Mouse (Mus musculus): ENCODE measurements at regions not wholly inside any gene's neighbourhood (a gene's known extent, or its start where the extent isn't known, plus 50 kb on each side); places are given as distances from the start of the nearest gene placed in this dataset.
"Not testable (repeated sequence)": the region's sequence is repeated elsewhere in the genome, so short reads cannot be mapped to it uniquely, and the experiment has no call there.

- DNase-seq (ENCODE audit: low read depth, low spot score) = no peak
Observed at GRCm38 (mm10) chr8:81286280-81287034, 55.9 kb upstream of the Inpp4b start.

- peak; percentile 72 for DNase-seq (ENCODE audit: low read depth, low spot score)
Observed at GRCm38 (mm10) chr8:81260089-81260488, 82.3 kb upstream of the Inpp4b start.

GRCm38 (mm10) chr8:81223872-81224271 lies 118.5 kb upstream of the Inpp4b start:
- no peak for DNase-seq (ENCODE audit: low read depth, low spot score)

DNA sequence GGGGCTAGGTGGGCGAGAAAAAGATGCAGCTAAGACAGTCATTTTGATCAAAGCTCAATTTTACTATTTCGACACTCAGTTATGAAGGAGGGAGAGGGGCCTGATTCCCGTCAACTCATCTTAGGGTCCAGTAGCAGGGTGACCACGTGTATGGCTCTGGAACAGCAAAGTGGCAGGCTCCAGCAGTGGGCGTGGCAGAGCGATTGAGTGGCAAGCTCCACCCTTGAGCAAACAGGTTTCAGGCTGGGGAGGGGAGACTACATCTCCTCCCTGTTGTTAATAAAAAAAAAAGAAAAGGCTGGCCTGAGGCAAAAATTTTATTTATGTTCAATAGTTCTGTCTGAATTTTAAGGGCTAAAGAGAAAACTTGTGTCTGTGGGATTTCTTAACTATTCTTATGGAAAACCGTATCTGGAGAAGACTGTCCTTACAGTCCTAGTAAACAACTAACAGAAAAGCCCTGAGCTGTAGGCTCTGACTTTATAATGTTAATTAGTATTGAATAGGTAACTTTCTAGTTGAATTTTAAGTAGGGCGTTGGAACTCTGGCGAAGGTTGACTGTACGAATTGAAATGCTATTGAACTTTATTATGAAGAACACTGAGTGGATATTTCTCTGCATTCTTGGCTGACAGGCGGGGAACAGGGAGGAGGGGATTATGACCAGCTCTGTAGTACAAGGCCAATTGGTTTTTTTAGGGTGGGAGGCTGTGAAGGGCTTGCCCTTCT lies 155.1 kb upstream of the Inpp4b start:
- DNase-seq (ENCODE audit: low read depth, low spot score) = not testable (repeated sequence)

DNA sequence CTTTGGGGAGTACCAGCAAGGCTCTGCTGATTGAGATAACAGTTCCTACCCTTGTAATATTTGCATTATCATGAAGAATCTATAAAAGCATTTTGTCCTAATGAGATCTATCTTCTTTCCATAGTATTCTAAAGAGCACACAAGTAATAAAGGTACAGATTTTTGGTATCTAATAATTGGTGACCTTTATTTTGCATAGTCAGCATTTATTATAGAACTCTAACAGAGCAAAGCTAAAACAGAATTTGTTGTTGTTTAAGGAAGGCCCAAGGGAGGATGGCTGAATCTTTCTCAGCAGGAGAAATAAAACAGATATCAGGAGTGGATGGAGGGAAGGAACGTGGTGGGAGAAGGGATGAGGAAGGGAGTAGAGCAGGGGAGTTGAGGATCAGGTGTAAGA lies 160.8 kb upstream of the Usp38 start:
- no peak for DNase-seq (ENCODE audit: low read depth, low spot score)

- no peak for DNase-seq (ENCODE audit: low read depth, low spot score)
Observed at GRCm38 (mm10) chr8:81147239-81147638, 132.5 kb upstream of the Usp38 start.

DNA sequence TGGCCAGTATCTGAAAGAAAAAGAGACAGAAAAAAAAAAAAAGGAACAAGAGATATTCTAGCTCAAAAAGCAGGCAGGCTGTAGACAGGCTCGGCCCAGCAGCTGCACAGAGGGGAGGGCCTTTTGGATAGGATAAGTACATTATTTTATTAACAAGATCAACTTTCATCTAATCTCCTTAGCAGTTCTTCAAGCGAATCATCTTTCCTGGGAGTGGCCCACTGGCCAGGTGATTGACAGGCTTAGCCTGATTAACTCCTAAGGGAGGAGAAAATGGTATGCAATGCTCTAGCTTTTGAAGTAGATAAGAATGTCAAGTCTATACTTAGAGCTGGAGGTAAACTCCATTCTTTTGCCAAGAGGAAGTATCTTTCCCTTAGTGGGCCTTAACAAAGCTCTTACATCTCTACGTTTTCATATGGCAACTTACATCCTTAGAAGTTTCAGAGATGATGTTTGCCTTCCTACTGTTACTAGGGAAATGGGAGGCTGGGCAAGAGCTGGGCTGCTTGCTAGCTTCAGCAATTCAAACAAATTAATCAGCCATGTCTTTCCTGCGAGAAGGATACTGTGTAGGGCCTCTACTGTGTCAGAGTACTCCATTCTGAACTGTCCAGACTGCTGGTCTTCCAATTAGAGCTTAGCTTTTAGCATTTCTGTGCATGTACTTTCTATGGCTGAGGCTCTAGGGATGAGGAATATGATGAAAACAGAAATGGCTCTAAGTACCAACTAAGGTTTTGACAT lies 92.2 kb upstream of the Usp38 start:
- DNase-seq (ENCODE audit: low read depth, low spot score) = no peak

- no peak for DNase-seq (ENCODE audit: low read depth, low spot score)
Observed at GRCm38 (mm10) chr8:81098963-81099362, 84.2 kb upstream of the Usp38 start.

GRCm38 (mm10) chr8:81097076-81097819 lies 82.5 kb upstream of the Usp38 start:
- peak; percentile 44 for DNase-seq (ENCODE audit: low read depth, low spot score)

DNA sequence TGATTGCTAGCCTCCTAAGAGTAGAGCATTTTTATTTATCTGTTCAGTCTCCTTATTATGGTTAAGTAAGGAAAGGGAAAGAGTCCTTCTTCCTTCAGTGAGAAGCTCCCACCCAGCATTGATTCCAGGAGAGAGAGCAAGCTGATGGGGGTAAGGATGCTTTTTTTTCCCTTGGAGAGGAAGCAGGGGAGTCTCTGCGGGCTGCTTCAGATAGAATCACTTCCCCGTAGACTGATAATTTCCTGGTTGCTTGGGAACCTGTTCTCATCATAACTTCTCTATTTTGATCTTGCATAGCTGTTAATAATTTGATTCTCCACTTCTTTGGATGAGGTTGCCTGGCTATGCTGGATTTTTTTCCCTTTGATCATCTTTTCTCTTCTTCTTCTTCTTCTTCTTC lies 80.5 kb upstream of the Usp38 start:
- DNase-seq (ENCODE audit: low read depth, low spot score) = no peak

GRCm38 (mm10) chr8:81080865-81081637 lies 66.3 kb upstream of the Usp38 start:
- no peak for DNase-seq (ENCODE audit: low read depth, low spot score)

DNA sequence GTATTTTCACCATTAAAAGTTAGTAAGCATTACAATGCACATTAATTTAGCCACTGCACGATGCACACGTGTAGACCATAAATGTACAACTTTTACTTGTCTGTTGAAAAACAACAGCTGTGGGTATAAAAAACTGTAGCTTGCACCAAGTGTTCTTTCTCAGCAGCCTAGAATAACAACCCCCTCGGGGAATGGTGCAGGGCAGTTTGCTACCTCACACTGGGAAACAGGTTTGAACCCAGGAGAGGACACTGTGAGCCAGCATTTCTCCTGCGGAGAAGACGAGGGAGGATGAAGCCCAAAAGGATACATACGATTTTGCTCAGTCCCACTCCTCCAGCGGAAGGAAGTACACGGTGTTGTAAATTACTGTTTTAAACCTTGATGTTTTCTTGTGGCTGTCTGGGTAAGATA lies 65.2 kb upstream of the Usp38 start:
- peak; percentile 13 for DNase-seq (ENCODE audit: low read depth, low spot score)

DNA sequence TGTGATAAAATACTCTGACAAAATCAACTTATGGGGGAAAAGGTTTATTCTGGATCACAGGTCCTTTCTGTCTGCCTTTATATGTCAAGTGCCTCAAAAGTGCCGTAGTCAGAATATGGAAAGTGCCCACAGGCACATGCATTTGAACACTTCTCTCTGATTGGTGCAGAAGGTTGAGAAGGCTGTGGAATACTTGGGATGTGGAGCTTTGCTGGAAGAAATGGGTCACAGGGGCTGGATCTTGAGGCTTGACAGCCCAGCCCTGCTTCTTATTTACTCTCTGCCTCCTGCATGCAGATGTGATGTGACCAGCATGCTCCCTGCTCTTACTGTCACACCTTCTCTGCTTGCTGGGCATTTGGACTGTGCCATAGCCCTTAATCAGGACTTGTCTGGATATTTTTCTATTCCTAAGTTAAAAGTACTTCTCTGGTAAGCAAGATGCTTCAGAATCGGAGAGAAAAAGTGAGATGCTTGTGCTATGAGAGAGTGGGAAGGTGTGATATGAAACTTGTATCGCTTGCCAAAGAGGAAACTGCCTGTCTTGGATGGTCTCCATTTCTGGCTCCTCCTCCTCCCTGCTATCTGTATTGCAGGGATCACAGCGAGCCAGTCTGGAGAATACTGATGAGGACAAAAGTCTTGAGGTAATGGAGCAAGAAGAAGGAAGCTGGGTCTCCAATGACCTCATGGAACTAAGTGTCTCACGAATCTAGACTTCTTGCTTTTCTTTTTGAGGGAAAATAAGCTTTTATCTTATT lies 54.5 kb upstream of the Usp38 start:
- DNase-seq (ENCODE audit: low read depth, low spot score) = no peak

DNA sequence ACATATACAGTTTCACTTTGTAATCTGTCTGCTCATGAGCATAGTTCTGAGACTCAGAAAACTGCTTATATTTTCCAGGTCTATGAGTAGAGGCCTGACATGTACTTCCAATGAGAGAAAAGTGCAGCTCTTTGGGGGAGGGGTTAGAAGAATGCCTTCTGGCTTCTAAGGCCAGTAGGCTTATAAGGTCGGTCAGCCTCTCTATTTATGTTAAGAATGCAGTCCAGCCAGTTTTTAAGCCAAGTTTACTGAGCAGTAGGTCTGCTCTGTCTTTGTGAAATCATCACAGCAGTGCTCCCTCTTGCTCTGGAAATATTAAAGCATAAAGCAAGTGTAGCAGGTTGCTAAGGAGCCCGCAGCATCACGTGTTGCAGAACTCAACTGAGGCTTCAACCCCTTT lies 53.8 kb upstream of the Usp38 start:
- DNase-seq (ENCODE audit: low read depth, low spot score) = peak; percentile 7

DNA sequence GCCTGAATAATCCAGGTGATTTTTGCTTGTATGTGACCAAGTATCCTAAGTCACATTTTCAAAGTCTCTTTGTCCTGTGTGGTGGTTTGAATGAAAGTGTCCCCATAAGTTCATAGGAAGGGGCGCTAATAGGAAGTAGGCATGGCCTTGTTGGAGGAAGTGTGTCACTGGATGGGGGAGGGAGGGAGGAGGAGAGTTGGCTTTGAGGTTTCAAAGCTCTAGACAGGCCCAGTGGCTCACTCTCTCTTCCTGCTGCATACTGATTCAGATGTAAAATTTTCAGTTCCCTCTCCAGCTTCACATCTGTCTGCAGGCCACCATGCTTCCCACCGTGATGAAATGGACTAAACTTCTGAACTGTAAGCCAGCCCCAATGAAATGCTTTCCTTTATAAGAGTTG lies 52.0 kb upstream of the Usp38 start:
- DNase-seq (ENCODE audit: low read depth, low spot score) = no peak

Measured in forelimb bud, embryonic 11.5 days (tissue).